26 mouse cellular contexts compared by ENCODE assay signal in genomic region chr3:26971276-26971675, GRCm38 (mm10).
A peak's percentile ranks its signal among the peaks of the same experiment; 100 is the strongest.
DNase-seq lines count a peak whose midpoint lies in the region; ATAC-seq lines count a peak whose summit lies in the region.
"Had no signal": no experiment of that assay in that cellular context is flagged by ENCODE, and none has a peak within 500 bp of the region (broad histone marks: within the 10 kb centered on the region; RNA-seq: fewer than 3 reads in every experiment).

No protein-coding gene starts in this region.

- no peaks in the 10 kb centered on the region for H3K4me1 ChIP-seq in kidney, embryonic 15.5 days
- no peaks in the 10 kb centered on the region for H3K4me1 ChIP-seq in hindbrain, embryonic 13.5 days (replicated peaks)
- peaks cover 2% of the 10 kb centered on the region; the same call in 1 of the 2 replicates for H3K4me1 ChIP-seq in midbrain, embryonic 16.5 days (ENCODE audit: control insufficient read depth, insufficient read depth, low read length)
- H3K4me1 ChIP-seq: forebrain, embryonic 12.5 days; forebrain, embryonic 15.5 days; heart, embryonic 15.5 days; hindbrain, embryonic 10.5 days had no signal

- no peaks in the 10 kb centered on the region for H3K9me3 ChIP-seq in kidney, embryonic 15.5 days (replicated peaks)
- no peaks in the 10 kb centered on the region for H3K9me3 ChIP-seq in hindbrain, embryonic 13.5 days
- no peaks in the 10 kb centered on the region for H3K9me3 ChIP-seq in midbrain, embryonic 16.5 days (replicated peaks; ENCODE audit: control insufficient read depth, low read length, poor library complexity, severe bottlenecking)
- H3K9me3 ChIP-seq: embryonic facial prominence, embryonic 10.5 days; embryonic facial prominence, embryonic 13.5 days; forebrain, embryonic 12.5 days; forebrain, embryonic 15.5 days; heart, embryonic 12.5 days; heart, embryonic 15.5 days; hindbrain, embryonic 10.5 days had no signal

- no peak overlapping the region for H3K4me3 ChIP-seq in kidney, embryonic 15.5 days (replicated peaks)
- H3K4me3 ChIP-seq in hindbrain, embryonic 13.5 days, result no peak overlapping the region
- no peak overlapping the region for H3K4me3 ChIP-seq in midbrain, embryonic 16.5 days (ENCODE audit: low read depth, low read length)
- H3K4me3 ChIP-seq: embryonic facial prominence, embryonic 10.5 days; embryonic facial prominence, embryonic 13.5 days; erythroblast, embryonic 14.5 days; forebrain, embryonic 12.5 days; forebrain, embryonic 15.5 days; heart, embryonic 12.5 days; heart, embryonic 15.5 days; hindbrain, embryonic 10.5 days had no signal

- no peak overlapping the region for H3K4me2 ChIP-seq in kidney, embryonic 15.5 days
- H3K4me2 ChIP-seq in hindbrain, embryonic 13.5 days, result no peak overlapping the region
- no peak overlapping the region for H3K4me2 ChIP-seq in midbrain, embryonic 16.5 days (ENCODE audit: low read length)
- H3K4me2 ChIP-seq: embryonic facial prominence, embryonic 13.5 days; forebrain, embryonic 12.5 days; forebrain, embryonic 15.5 days; heart, embryonic 12.5 days; heart, embryonic 15.5 days; hindbrain, embryonic 14.5 days had no signal

- H3K36me3 ChIP-seq in kidney, embryonic 15.5 days, result no peaks in the 10 kb centered on the region
- no peaks in the 10 kb centered on the region for H3K36me3 ChIP-seq in hindbrain, embryonic 13.5 days
- H3K36me3 ChIP-seq in midbrain, embryonic 16.5 days (ENCODE audit: control insufficient read depth, insufficient read depth, low read length), result no peaks in the 10 kb centered on the region
- H3K36me3 ChIP-seq: embryonic facial prominence, embryonic 10.5 days; embryonic facial prominence, embryonic 13.5 days; forebrain, embryonic 12.5 days; forebrain, embryonic 15.5 days; heart, embryonic 12.5 days; heart, embryonic 15.5 days; hindbrain, embryonic 10.5 days had no signal

- ATAC-seq in kidney, embryonic 15.5 days (replicated peaks; ENCODE audit: low FRiP score), result peak; percentile 78
- no peak for ATAC-seq in hindbrain, embryonic 13.5 days (ENCODE audit: low FRiP score)
- ATAC-seq in midbrain, embryonic 16.5 days, result no peak
- ATAC-seq: CD4-positive, CD25-positive, alpha-beta regulatory T cell, adult 4 months; forebrain, embryonic 15.5 days; hindbrain, postnatal 0 days had no signal

- DNase-seq in kidney, adult 18-20 months, result peak; percentile 7
- DNase-seq in kidney, postnatal 4 days, result no peak
- DNase-seq in kidney, adult 9 months, result peak; percentile 82
- DNase-seq in yolk sac, embryonic 10.5 days (ENCODE audit: low spot score), result peak; percentile 16
- DNase-seq: cerebellum, adult 11 months; cerebellum, adult 2 months; cerebellum, adult 9-11 months; embryo, embryonic 11 days; gastrocnemius, postnatal 10 days; gastrocnemius, postnatal 36 days; heart, postnatal 10 days; heart, postnatal 36 days had no signal

- WGBS in kidney, embryonic 15.5 days, result 27% methylated on average over 1 of the region's 1 CpGs
- 41% methylated on average over 1 of the region's 1 CpGs for WGBS in hindbrain, embryonic 13.5 days
- WGBS in midbrain, embryonic 16.5 days, result 33% methylated on average over 1 of the region's 1 CpGs

- H3K9ac ChIP-seq in kidney, embryonic 15.5 days, result no peak overlapping the region
- H3K9ac ChIP-seq in hindbrain, embryonic 13.5 days, result no peak overlapping the region
- H3K9ac ChIP-seq in midbrain, embryonic 16.5 days (ENCODE audit: low read depth, low read length), result no peak overlapping the region
- H3K9ac ChIP-seq: embryonic facial prominence, embryonic 13.5 days; forebrain, embryonic 12.5 days; forebrain, embryonic 15.5 days; heart, embryonic 12.5 days; heart, embryonic 15.5 days; hindbrain, embryonic 14.5 days had no signal

- no peaks in the 10 kb centered on the region for H3K27me3 ChIP-seq in kidney, embryonic 15.5 days
- no peaks in the 10 kb centered on the region for H3K27me3 ChIP-seq in hindbrain, embryonic 13.5 days
- no peaks in the 10 kb centered on the region for H3K27me3 ChIP-seq in midbrain, embryonic 16.5 days (ENCODE audit: control insufficient read depth, insufficient read depth, low read depth, low read length)
- H3K27me3 ChIP-seq: embryonic facial prominence, embryonic 13.5 days; forebrain, embryonic 12.5 days; forebrain, embryonic 15.5 days; heart, embryonic 12.5 days; heart, embryonic 15.5 days had no signal

- no peak overlapping the region for H3K27ac ChIP-seq in kidney, embryonic 15.5 days
- no peak overlapping the region for H3K27ac ChIP-seq in hindbrain, embryonic 13.5 days
- no peak overlapping the region for H3K27ac ChIP-seq in midbrain, embryonic 16.5 days (ENCODE audit: low read length)
- H3K27ac ChIP-seq: embryonic facial prominence, embryonic 10.5 days; embryonic facial prominence, embryonic 13.5 days; forebrain, embryonic 12.5 days; forebrain, embryonic 15.5 days; heart, embryonic 15.5 days; hindbrain, embryonic 10.5 days; hindbrain, embryonic 14.5 days; hindbrain, postnatal 0 days had no signal

Comparison
In these comparisons a context has a peak if more than half of its experiments do, and no peak if none do; other contexts are left out.
1. DNase-seq: peak in kidney, adult 18-20 months (single experiment), kidney, adult 9 months (single experiment) and yolk sac, embryonic 10.5 days (single experiment); none in kidney, postnatal 4 days (0 of 2).